Mouse (Mus musculus) MEL (cell line): Measurements from ENCODE around the gene Tceal3.

Source experiments
- CHD2 ChIP-seq: IDR thresholded peaks from 2 replicates; pipeline ENCODE4 v1.6.1; 2011; ENCODE audit warnings: low read length, improper control_type of control experiment
- CTCF ChIP-seq, 3 experiments: IDR thresholded peaks in 2 of 3; conservative IDR thresholded peaks in 1 of 3; 2 replicates each; pipeline ENCODE4 v1.5.1; 2011 to 2012; ENCODE audit warnings: low read length in 3 of 3, low read depth in 2 of 3, mild to moderate bottlenecking in 2 of 3, improper control_type of control experiment in 1 of 3, inconsistent platforms in 1 of 3, mixed read lengths in 1 of 3, moderate library complexity in 1 of 3; ENCODE audit not compliant: control insufficient read depth in 1 of 3, insufficient read depth in 1 of 3, poor library complexity in 1 of 3, severe bottlenecking in 1 of 3
- GATA1 ChIP-seq: IDR thresholded peaks from 2 replicates; pipeline ENCODE4 v1.6.1; 2011; ENCODE audit warnings: low read depth, low read length, improper control_type of control experiment
- MAZ ChIP-seq: IDR thresholded peaks from 2 replicates; pipeline ENCODE4 v1.6.1; 2012; ENCODE audit warnings: low read depth, mild to moderate bottlenecking, inconsistent platforms, low read length, improper control_type of control experiment
- MEF2A ChIP-seq: IDR thresholded peaks from 2 replicates; pipeline ENCODE4 v1.6.1; 2014; ENCODE audit warnings: low read depth, mild to moderate bottlenecking, inconsistent platforms, low read length, improper control_type of control experiment; ENCODE audit not compliant: poor library complexity, insufficient replicate concordance, severe bottlenecking; ENCODE audit errors: extremely low read depth
- NELFE ChIP-seq: IDR thresholded peaks from 2 replicates; pipeline ENCODE4 v1.6.1; 2011; ENCODE audit warnings: low read depth, low read length, improper control_type of control experiment
- NRF1 ChIP-seq: IDR thresholded peaks from 2 replicates; pipeline ENCODE4 v1.6.1; 2014; ENCODE audit warnings: low read depth, mild to moderate bottlenecking, inconsistent platforms, low read length, improper control_type of control experiment, moderate library complexity; ENCODE audit not compliant: poor library complexity, insufficient read depth, severe bottlenecking
- POLR2AphosphoS2 ChIP-seq: IDR thresholded peaks from 2 replicates; pipeline ENCODE4 v1.6.1; 2011; ENCODE audit warnings: low read length, improper control_type of control experiment
- POLR2AphosphoS5 ChIP-seq: IDR thresholded peaks from 2 replicates; pipeline ENCODE4 v1.6.1; 2012; ENCODE audit warnings: low read depth, borderline replicate concordance, mild to moderate bottlenecking, inconsistent platforms, low read length, moderate library complexity, mixed read lengths

DNA sequence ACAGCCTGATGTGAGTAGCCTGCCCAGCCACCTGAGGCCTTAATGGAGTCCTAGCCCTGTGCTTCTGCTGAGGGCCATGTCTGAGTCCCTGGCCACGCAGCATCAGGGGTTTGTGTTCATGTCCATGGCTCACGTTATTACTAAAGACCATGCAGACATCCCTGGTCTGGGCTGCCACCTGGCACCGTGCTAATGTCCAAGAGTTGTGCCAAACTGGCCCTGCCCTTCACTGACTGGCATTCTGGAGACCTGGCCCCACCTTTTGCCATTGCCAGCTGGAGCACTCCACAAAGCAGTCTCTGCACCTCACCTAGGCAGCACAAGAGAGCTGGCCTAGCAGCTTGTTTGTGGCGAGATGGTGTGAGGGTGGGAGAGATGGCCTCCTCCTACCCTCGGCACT, 102.6 kb downstream of the Tceal3 start:
- TF ChIP-seq MAZ (no peak), NELFE (no peak), POLR2AphosphoS2 (no peak), NRF1 (no peak), CTCF (IDR thresholded peaks at IDR 0.05 in 2 of 3, conservative IDR thresholded peaks at IDR 0.05 in 1 of 3; ENCODE audit: control insufficient read depth in 1 of 3, insufficient read depth in 1 of 3, low read depth in 2 of 3, low read length in 3 of 3, poor library complexity in 1 of 3, severe bottlenecking in 1 of 3) (no peak), MEF2A (no peak), CHD2 (no peak), POLR2AphosphoS5 (no peak), GATA1 (no peak)
